Mouse (Mus musculus): ENCODE measurements at regions not wholly inside any gene's neighbourhood (a gene's known extent, or its start where the extent isn't known, plus 50 kb on each side); places are given as distances from the start of the nearest gene placed in this dataset.

DNA sequence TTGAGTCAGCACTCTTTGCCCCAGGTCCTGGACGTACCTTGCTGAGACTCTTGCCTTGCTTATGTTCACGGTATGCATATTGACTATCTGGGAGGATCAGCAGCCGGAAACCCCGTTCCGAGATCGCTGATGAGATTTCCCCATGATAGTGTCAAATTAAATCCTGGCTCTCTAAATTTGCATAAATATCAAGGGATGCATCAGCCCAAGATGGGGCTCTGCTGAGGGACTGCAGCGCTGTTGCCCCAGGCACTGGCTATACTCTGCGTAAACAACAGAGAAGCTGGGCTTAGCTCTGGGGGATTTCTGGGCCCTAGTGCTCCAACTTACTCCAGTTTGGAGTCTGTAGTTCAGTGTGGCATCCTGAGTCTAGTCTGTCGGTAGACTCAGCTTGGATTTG lies 641.1 kb upstream of the Sox9 start:
- no peaks in the 10 kb centered on the region for H3K27me3 ChIP-seq (replicated peaks; ENCODE audit: control insufficient read depth, insufficient read depth, low read length)
- WGBS = 50% methylated on average over 9 of the region's 9 CpGs
- H3K9ac ChIP-seq (ENCODE audit: low read depth, low read length) = no peak overlapping the region
- H3K27ac ChIP-seq (ENCODE audit: low read depth, low read length) = no peak overlapping the region
- no peaks in the 10 kb centered on the region; the same call in 1 of the 2 replicates for H3K4me1 ChIP-seq (ENCODE audit: control insufficient read depth, insufficient read depth, low read depth, low read length)
- H3K36me3 ChIP-seq (ENCODE audit: control insufficient read depth, insufficient read depth, low read length) = no peaks in the 10 kb centered on the region
- H3K4me3 ChIP-seq (ENCODE audit: low read length) = no peak overlapping the region
- no peak for ATAC-seq
- H3K4me2 ChIP-seq (ENCODE audit: low read length) = no peak overlapping the region
- no peaks in the 10 kb centered on the region for H3K9me3 ChIP-seq (ENCODE audit: control insufficient read depth, low read length)

DNA sequence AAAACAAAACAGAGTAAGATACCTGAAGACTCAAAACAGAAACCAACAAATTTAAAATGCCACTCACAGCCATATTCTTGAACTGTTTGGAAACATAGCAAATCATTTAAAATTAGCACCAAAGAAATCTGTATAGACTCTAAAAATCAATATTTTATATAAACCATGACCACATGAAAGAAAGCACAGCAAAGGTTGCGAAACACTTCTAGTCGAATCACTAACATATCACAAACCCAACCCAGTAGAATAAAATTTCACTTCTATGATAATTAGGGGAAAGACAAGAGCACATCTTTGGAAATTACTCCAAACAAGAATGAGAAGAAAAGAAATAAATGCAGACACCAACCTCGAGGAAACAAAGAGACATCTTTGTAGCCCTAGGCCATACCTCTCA lies 630.0 kb upstream of the Sox9 start:
- no peak overlapping the region for H3K4me2 ChIP-seq (ENCODE audit: low read length)
- no peak overlapping the region for H3K9ac ChIP-seq (ENCODE audit: low read depth, low read length)
- H3K36me3 ChIP-seq (ENCODE audit: control insufficient read depth, insufficient read depth, low read length) = no peaks in the 10 kb centered on the region
- H3K4me3 ChIP-seq (ENCODE audit: low read length) = no peak overlapping the region
- 89% methylated on average over 3 of the region's 3 CpGs for WGBS
- no peak overlapping the region for H3K27ac ChIP-seq (ENCODE audit: low read depth, low read length)
- no peaks in the 10 kb centered on the region for H3K27me3 ChIP-seq (replicated peaks; ENCODE audit: control insufficient read depth, insufficient read depth, low read length)
- H3K4me1 ChIP-seq (ENCODE audit: control insufficient read depth, insufficient read depth, low read depth, low read length) = peaks cover 3% of the 10 kb centered on the region
- ATAC-seq = no peak
- H3K9me3 ChIP-seq (ENCODE audit: control insufficient read depth, low read length) = no peaks in the 10 kb centered on the region; the same call in 1 of the 2 replicates

DNA sequence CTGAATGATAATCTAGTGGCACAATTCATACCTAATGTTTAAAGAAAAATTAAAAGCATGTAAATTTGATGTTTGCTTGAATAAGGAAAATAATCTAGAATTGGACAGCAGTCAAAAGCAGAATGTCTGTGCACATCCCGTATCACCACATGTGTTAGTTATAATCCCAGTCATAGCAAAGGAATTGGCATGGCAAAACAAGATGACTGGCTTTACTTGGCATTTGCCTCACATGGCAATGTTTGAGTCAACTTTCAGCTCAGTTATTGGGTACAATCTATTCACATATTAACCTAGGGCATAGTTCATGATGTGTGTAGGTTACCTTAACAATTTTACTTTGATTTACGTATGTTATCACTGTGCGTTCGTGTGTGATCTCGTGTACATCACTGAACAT lies 628.8 kb upstream of the Sox9 start:
- Histone ChIP-seq H3K9ac (ENCODE audit: low read depth, low read length) (no peak overlapping the region), H3K4me3 (ENCODE audit: low read length) (no peak overlapping the region), H3K4me1 (ENCODE audit: control insufficient read depth, insufficient read depth, low read depth, low read length) (peaks cover 3% of the 10 kb centered on the region), H3K27ac (ENCODE audit: low read depth, low read length) (no peak overlapping the region), H3K4me2 (ENCODE audit: low read length) (no peak overlapping the region), H3K9me3 (ENCODE audit: control insufficient read depth, low read length) (no peaks in the 10 kb centered on the region; the same call in 1 of the 2 replicates), H3K36me3 (ENCODE audit: control insufficient read depth, insufficient read depth, low read length) (no peaks in the 10 kb centered on the region), H3K27me3 (replicated peaks; ENCODE audit: control insufficient read depth, insufficient read depth, low read length) (no peaks in the 10 kb centered on the region)
- 94% methylated on average over 5 of the region's 5 CpGs for WGBS
- ATAC-seq = no peak

DNA sequence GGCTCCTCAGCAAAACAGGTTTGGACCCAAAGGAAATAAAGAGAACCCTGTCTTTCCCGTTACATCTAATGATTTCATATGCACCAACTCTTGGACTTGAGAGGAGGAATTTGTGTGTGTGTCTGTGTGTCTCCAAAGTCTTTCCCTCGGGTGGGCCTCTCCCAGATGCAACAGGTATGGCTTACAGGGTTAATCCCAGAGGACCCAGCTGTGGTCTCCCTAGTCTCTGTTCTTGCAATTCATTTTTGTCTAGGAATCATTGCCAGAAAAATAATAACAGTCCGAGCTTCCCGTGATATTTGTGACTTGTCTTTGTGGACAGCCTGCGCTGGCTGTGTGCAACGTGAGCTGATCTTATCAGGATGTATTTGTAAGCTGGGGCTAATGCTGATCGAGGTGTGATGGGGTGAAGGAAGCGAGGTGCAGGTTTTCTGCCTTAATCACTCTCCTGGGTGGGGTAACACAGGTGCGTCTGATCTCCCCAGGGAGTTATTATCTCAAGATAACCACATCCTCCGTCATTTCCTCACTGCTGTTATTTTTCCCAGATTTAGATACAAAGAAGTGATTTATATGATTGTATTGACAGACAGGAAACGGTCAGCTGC lies 627.2 kb upstream of the Sox9 start:
- Histone ChIP-seq H3K4me2 (ENCODE audit: low read length) (peak overlapping the region; percentile 27), H3K4me3 (ENCODE audit: low read length) (no peak overlapping the region), H3K27me3 (replicated peaks; ENCODE audit: control insufficient read depth, insufficient read depth, low read length) (no peaks in the 10 kb centered on the region), H3K36me3 (ENCODE audit: control insufficient read depth, insufficient read depth, low read length) (no peaks in the 10 kb centered on the region), H3K4me1 (ENCODE audit: control insufficient read depth, insufficient read depth, low read depth, low read length) (peaks cover 3% of the 10 kb centered on the region), H3K27ac (ENCODE audit: low read depth, low read length) (no peak overlapping the region), H3K9ac (ENCODE audit: low read depth, low read length) (no peak overlapping the region), H3K9me3 (ENCODE audit: control insufficient read depth, low read length) (no peaks in the 10 kb centered on the region; the same call in 1 of the 2 replicates)
- no peak for ATAC-seq
- 53% methylated on average over 11 of the region's 11 CpGs for WGBS

DNA sequence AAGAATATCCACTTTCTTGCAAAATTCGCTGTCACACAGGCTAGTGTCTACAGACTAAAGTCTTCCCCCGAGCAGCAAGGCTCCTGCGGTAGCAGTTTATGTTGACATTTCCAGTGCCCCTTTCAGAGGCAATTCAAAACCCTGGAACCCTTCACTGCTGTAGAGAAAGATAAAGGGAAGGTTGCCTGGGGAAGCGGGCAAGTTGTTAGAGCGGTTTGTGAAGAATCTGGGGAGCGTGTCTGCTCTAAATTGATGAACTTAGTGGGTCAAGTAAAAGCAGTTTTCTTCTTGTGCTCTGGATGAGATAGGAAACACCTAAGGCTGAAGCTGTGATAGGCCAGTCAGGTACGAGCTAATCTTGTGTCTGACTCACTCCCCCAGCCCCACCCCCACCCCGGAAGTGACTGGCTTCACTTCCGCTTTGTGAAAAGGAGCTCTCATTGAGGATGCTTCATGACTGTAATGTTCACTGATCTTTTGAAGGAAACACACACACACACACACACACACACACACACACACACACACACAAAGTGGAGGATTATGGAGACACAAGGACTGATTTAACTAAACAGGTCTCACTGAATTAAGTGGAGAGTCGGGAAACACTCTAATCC lies 626.6 kb upstream of the Sox9 start:
- Histone ChIP-seq H3K36me3 (ENCODE audit: control insufficient read depth, insufficient read depth, low read length) (no peaks in the 10 kb centered on the region), H3K4me2 (ENCODE audit: low read length) (peak overlapping the region; percentile 27), H3K9ac (ENCODE audit: low read depth, low read length) (no peak overlapping the region), H3K27ac (ENCODE audit: low read depth, low read length) (no peak overlapping the region), H3K4me1 (ENCODE audit: control insufficient read depth, insufficient read depth, low read depth, low read length) (peaks cover 3% of the 10 kb centered on the region), H3K9me3 (ENCODE audit: control insufficient read depth, low read length) (no peaks in the 10 kb centered on the region; the same call in 1 of the 2 replicates), H3K4me3 (ENCODE audit: low read length) (no peak overlapping the region), H3K27me3 (replicated peaks; ENCODE audit: control insufficient read depth, insufficient read depth, low read length) (no peaks in the 10 kb centered on the region)
- 35% methylated on average over 10 of the region's 10 CpGs for WGBS
- ATAC-seq = no peak

DNA sequence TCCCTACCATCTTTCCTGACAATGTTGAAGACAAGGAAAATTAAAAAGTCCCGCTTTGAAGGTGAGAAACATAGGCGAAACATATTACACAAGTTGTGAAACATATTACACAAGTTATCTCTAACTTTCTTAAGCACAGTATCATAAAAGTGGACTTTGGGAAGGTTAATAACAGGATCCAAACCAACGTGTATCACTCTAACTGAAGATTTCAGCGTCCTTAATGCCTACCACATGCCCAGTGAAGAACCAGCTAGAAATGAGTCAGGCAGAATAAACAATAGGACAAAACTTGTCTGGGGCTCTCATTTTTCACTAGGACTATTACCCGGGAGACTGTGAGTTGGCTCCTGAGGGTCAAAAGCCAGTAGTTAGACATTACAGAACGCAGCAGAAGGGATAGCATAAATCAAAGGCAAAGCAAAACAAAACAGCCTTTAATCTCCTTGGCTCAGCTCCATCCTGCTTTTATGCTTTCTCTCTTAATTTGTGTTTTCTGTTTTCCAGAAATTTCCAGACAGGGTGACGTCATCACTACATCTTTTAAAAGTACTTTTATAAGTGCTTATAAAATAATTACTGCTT lies 618.3 kb upstream of the Sox9 start:
- Histone ChIP-seq H3K9me3 (ENCODE audit: control insufficient read depth, low read length) (no peaks in the 10 kb centered on the region), H3K27me3 (replicated peaks; ENCODE audit: control insufficient read depth, insufficient read depth, low read length) (no peaks in the 10 kb centered on the region), H3K36me3 (ENCODE audit: control insufficient read depth, insufficient read depth, low read length) (no peaks in the 10 kb centered on the region), H3K4me1 (ENCODE audit: control insufficient read depth, insufficient read depth, low read depth, low read length) (no peaks in the 10 kb centered on the region), H3K27ac (ENCODE audit: low read depth, low read length) (no peak overlapping the region), H3K9ac (ENCODE audit: low read depth, low read length) (no peak overlapping the region), H3K4me2 (ENCODE audit: low read length) (no peak overlapping the region), H3K4me3 (ENCODE audit: low read length) (no peak overlapping the region)
- ATAC-seq = no peak
- WGBS = 56% methylated on average over 7 of the region's 7 CpGs

DNA sequence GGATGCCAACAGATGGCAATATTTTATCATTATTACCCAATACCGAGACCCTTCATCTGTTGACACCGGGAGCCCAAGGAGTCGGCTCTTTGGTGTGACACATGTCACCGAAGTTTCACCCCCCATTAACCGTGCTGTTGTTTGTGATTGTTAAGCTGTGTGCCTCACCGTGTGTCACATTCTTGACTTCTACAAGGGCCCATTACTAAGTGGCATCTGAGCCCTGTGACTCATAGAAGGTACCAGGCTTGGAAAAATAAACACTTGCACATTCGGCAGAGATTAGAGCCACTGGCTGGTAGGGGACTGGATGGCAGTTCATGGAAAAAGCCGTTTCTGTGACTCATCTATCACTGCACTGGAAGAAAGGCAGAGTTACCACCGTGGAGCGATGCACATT lies 608.4 kb upstream of the Sox9 start:
- Histone ChIP-seq H3K4me1 (ENCODE audit: control insufficient read depth, insufficient read depth, low read depth, low read length) (no peaks in the 10 kb centered on the region), H3K4me2 (ENCODE audit: low read length) (no peak overlapping the region), H3K27ac (ENCODE audit: low read depth, low read length) (no peak overlapping the region), H3K27me3 (replicated peaks; ENCODE audit: control insufficient read depth, insufficient read depth, low read length) (no peaks in the 10 kb centered on the region), H3K9ac (ENCODE audit: low read depth, low read length) (no peak overlapping the region), H3K36me3 (ENCODE audit: control insufficient read depth, insufficient read depth, low read length) (no peaks in the 10 kb centered on the region), H3K4me3 (ENCODE audit: low read length) (no peak overlapping the region), H3K9me3 (ENCODE audit: control insufficient read depth, low read length) (no peaks in the 10 kb centered on the region)
- no peak for ATAC-seq
- 82% methylated on average over 10 of the region's 10 CpGs for WGBS

DNA sequence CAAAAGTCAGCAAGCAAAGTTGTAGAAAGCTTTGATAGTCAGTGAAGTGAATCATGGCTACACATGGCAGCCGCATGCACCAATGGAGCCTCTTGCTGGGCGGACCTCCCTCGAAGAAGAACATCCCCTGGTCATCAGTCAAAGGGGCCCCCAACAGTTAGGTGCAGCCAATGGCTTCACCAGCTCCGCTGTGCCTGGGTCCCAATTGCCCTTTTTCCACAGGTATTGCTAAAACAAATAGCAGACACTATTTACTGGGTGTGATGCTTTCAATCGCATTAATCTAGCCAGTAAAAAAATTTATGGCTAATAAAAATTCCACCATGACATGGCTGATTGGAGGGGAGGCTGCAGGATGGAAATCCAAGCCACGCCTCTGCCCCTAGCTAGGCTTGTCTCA lies 606.7 kb upstream of the Sox9 start:
- H3K4me3 ChIP-seq (ENCODE audit: low read length) = no peak overlapping the region
- no peak for ATAC-seq
- no peak overlapping the region for H3K4me2 ChIP-seq (ENCODE audit: low read length)
- no peaks in the 10 kb centered on the region for H3K36me3 ChIP-seq (ENCODE audit: control insufficient read depth, insufficient read depth, low read length)
- H3K9me3 ChIP-seq (ENCODE audit: control insufficient read depth, low read length) = no peaks in the 10 kb centered on the region
- H3K9ac ChIP-seq (ENCODE audit: low read depth, low read length) = no peak overlapping the region
- H3K27ac ChIP-seq (ENCODE audit: low read depth, low read length) = no peak overlapping the region
- no peaks in the 10 kb centered on the region for H3K27me3 ChIP-seq (replicated peaks; ENCODE audit: control insufficient read depth, insufficient read depth, low read length)
- 82% methylated on average over 6 of the region's 6 CpGs for WGBS
- no peaks in the 10 kb centered on the region for H3K4me1 ChIP-seq (ENCODE audit: control insufficient read depth, insufficient read depth, low read depth, low read length)

DNA sequence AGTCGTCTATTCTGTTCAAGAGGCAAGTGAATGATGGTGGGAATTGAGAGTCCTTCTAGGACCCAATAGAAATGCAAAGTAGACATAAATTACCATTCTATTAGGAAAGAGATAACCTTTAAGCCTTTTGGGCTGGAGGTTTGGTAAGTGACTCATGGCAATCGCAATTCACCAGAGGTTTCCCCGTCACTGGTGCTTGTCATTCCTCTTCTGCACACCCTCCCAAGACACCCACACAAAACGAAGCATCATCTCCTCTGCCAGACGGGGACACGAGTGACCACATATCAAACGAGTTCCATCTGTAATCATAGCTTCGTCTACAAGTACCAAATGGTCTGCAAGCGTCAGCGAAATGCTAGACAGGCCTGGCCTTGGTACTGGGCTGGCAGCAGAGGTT lies 601.4 kb upstream of the Sox9 start:
- WGBS = 74% methylated on average over 10 of the region's 10 CpGs
- Histone ChIP-seq H3K9ac (ENCODE audit: low read depth, low read length) (no peak overlapping the region), H3K9me3 (ENCODE audit: control insufficient read depth, low read length) (no peaks in the 10 kb centered on the region), H3K27me3 (replicated peaks; ENCODE audit: control insufficient read depth, insufficient read depth, low read length) (no peaks in the 10 kb centered on the region), H3K4me3 (ENCODE audit: low read length) (no peak overlapping the region), H3K36me3 (ENCODE audit: control insufficient read depth, insufficient read depth, low read length) (no peaks in the 10 kb centered on the region), H3K4me1 (ENCODE audit: control insufficient read depth, insufficient read depth, low read depth, low read length) (no peaks in the 10 kb centered on the region), H3K4me2 (ENCODE audit: low read length) (no peak overlapping the region), H3K27ac (ENCODE audit: low read depth, low read length) (no peak overlapping the region)
- no peak for ATAC-seq

All from hindbrain, embryonic 16.5 days (tissue).